Mouse (Mus musculus): Measurements from ENCODE around the gene Mgat3.

- no peak for TF ChIP-seq POLR2A (IDR thresholded peaks at IDR 0.05; ENCODE audit: borderline replicate concordance, low read depth, low read length)
- no peak for TF ChIP-seq CTCF (IDR thresholded peaks at IDR 0.05; ENCODE audit: low read depth, low read length)
These were observed 80.0 kb downstream of the Mgat3 start for GRCm38 (mm10) chr15:80253530-80253929.
